Mouse (Mus musculus) hindbrain, embryonic 12.5 days (tissue): ENCODE data around the gene Rpl37a. TPM values are rescaled to one million over a fixed set of nuclear protein-coding genes. Genes with fewer than 3 reads are reported as not detected.

Experiments
- ATAC-seq: fragments of 200-750 bp; cut with Nextera tagmentation; 2 replicates; pipeline ENCODE4 v1.8.0; 2017; ENCODE audit warnings: moderate TSS enrichment; ENCODE audit not compliant: low FRiP score
- H3K27ac ChIP-seq: fragments of 300-500 bp; sonication (generic); 2 replicates; pipeline ENCODE4 v1.5.1; 2016; ENCODE audit warnings: mild to moderate bottlenecking
- H3K27me3 ChIP-seq: fragments of 300-500 bp; sonication (generic); 2 replicates; pipeline ENCODE4 v1.6.1; 2016; ENCODE audit warnings: mild to moderate bottlenecking
- H3K36me3 ChIP-seq: fragments of 300-500 bp; sonication (generic); 2 replicates; pipeline ENCODE4 v1.6.1; 2016; ENCODE audit warnings: mild to moderate bottlenecking
- H3K4me1 ChIP-seq: fragments of 300-500 bp; sonication (generic); 2 replicates; pipeline ENCODE4 v1.6.1; 2016
- H3K4me2 ChIP-seq: fragments of 300-500 bp; sonication (generic); replicated peaks from 2 replicates; pipeline ENCODE4 v1.6.1; 2016; ENCODE audit warnings: mild to moderate bottlenecking
- H3K4me3 ChIP-seq: fragments of 300-500 bp; sonication (generic); 2 replicates; pipeline ENCODE4 v1.5.1; 2016; ENCODE audit warnings: mild to moderate bottlenecking
- H3K9ac ChIP-seq: fragments of 300-500 bp; sonication (generic); 2 replicates; pipeline ENCODE4 v1.6.1; 2016; ENCODE audit warnings: mild to moderate bottlenecking, moderate library complexity
- H3K9me3 ChIP-seq: fragments of 300-500 bp; sonication (generic); replicated peaks from 2 replicates; pipeline ENCODE4 v1.6.1; 2016; ENCODE audit warnings: mild to moderate bottlenecking
- whole genome bisulfite sequencing: fragments of 180-500 bp; shearing (Covaris S2); methylation state at CpG from one replicate; pipeline ENCODE4 v1.1.7; 2016; 5-methylcytosine and 5-hydroxymethylcytosine counted together
- polyA plus RNA-seq: library from polyadenylated mRNA; unstranded; fragments of >200 nt; fragmentation: Nextera tagmentation; extraction: Ambion mirVana; gene quantifications from 2 replicates; pipeline ENCODE4 v1.2.1, GENCODE M21; 2016

Rpl37a gene
- 1,194 and 1,379 TPM in 2 replicates for polyA plus RNA-seq

GRCm38 (mm10) chr1:72710753-72711653 is at the start of gene Rpl37a:
Gene Rpl37a, plus strand, starts transcription at chr1:72711290.
- 3% methylated on average over 68 of the region's 68 CpGs for WGBS
- peak; percentile 91 for ATAC-seq
- H3K4me3 ChIP-seq = peak within 1 kb of the TSS; percentile 76

GRCm38 (mm10) chr1:72673070-72673469 is 38.0 kb upstream of the Rpl37a start:
- Histone ChIP-seq H3K4me2 (no peak overlapping the region), H3K27me3 (no peaks in the 10 kb centered on the region), H3K9me3 (no peaks in the 10 kb centered on the region), H3K9ac (no peak overlapping the region), H3K27ac (no peak overlapping the region), H3K4me3 (no peak overlapping the region), H3K36me3 (no peaks in the 10 kb centered on the region), H3K4me1 (no peaks in the 10 kb centered on the region)
- ATAC-seq = no peak
- WGBS = 41% methylated on average over 3 of the region's 3 CpGs

More at GRCm38 (mm10) chr1:72710753-72711653, at the start of gene Rpl37a:
- Histone ChIP-seq H3K9ac (peak within 1 kb of the TSS; percentile 89), H3K36me3 (peaks cover 27% of the 10 kb centered on the region), H3K9me3 (no peaks in the 10 kb centered on the region), H3K4me2 (peak within 1 kb of the TSS; percentile 65), H3K4me1 (peaks cover 13% of the 10 kb centered on the region), H3K27me3 (no peaks in the 10 kb centered on the region), H3K27ac (peak within 1 kb of the TSS; percentile 87)

- Histone ChIP-seq H3K4me1 (no peaks in the 10 kb centered on the region), H3K4me3 (no peak overlapping the region), H3K36me3 (no peaks in the 10 kb centered on the region), H3K9ac (no peak overlapping the region), H3K9me3 (no peaks in the 10 kb centered on the region), H3K4me2 (no peak overlapping the region), H3K27ac (no peak overlapping the region), H3K27me3 (no peaks in the 10 kb centered on the region)
- 53% methylated on average over 3 of the region's 3 CpGs for WGBS
- no peak for ATAC-seq
These were observed 14.8 kb upstream of the Rpl37a start for GRCm38 (mm10) chr1:72696256-72696655.

GRCm38 (mm10) chr1:72698651-72699050 is 12.4 kb upstream of the Rpl37a start:
- Histone ChIP-seq H3K4me2 (no peak overlapping the region), H3K9me3 (no peaks in the 10 kb centered on the region), H3K36me3 (no peaks in the 10 kb centered on the region), H3K9ac (no peak overlapping the region), H3K27ac (no peak overlapping the region), H3K4me1 (no peaks in the 10 kb centered on the region), H3K4me3 (no peak overlapping the region), H3K27me3 (no peaks in the 10 kb centered on the region)
- 65% methylated on average over 4 of the region's 4 CpGs for WGBS
- no peak for ATAC-seq

- Histone ChIP-seq H3K9ac (no peak within 1 kb of the TSS), H3K27ac (no peak within 1 kb of the TSS), H3K4me3 (no peak within 1 kb of the TSS), H3K9me3 (no peaks in the 10 kb centered on the region), H3K36me3 (no peaks in the 10 kb centered on the region), H3K27me3 (no peaks in the 10 kb centered on the region), H3K4me1 (no peaks in the 10 kb centered on the region), H3K4me2 (no peak within 1 kb of the TSS)
- 80% methylated on average over 11 of the region's 11 CpGs for WGBS
- no peak for ATAC-seq
These were observed 10.6 kb upstream of the Rpl37a start, which contains the start of gene Ankar for GRCm38 (mm10) chr1:72700479-72700878. Gene Ankar, minus strand, starts transcription at chr1:72700579.

- H3K27ac ChIP-seq = no peak overlapping the region
- H3K9ac ChIP-seq = no peak overlapping the region
- no peak overlapping the region for H3K4me3 ChIP-seq
- no peaks in the 10 kb centered on the region for H3K36me3 ChIP-seq
- ATAC-seq = no peak
- no peaks in the 10 kb centered on the region for H3K27me3 ChIP-seq
- WGBS = 76% methylated on average over 4 of the region's 4 CpGs
- no peak overlapping the region for H3K4me2 ChIP-seq
- no peaks in the 10 kb centered on the region for H3K9me3 ChIP-seq
- peaks cover 6% of the 10 kb centered on the region for H3K4me1 ChIP-seq
These were observed 3.6 kb upstream of the Rpl37a start for GRCm38 (mm10) chr1:72707525-72707924.

GRCm38 (mm10) chr1:72711684-72712083 is 594 bp downstream of the Rpl37a start:
- H3K4me3 ChIP-seq = peak overlapping the region; percentile 76
- peak overlapping the region; percentile 87 for H3K27ac ChIP-seq
- peaks cover 28% of the 10 kb centered on the region for H3K36me3 ChIP-seq
- peaks cover 13% of the 10 kb centered on the region for H3K4me1 ChIP-seq
- 1% methylated on average over 17 of the region's 17 CpGs for WGBS
- no peaks in the 10 kb centered on the region for H3K9me3 ChIP-seq
- H3K27me3 ChIP-seq = no peaks in the 10 kb centered on the region
- 0 out of 2 replicates have a peak, but pooled peaks have one; percentile 21 for ATAC-seq
- H3K4me2 ChIP-seq = peak overlapping the region; percentile 65
- peak overlapping the region; percentile 89 for H3K9ac ChIP-seq

- H3K27me3 ChIP-seq = no peaks in the 10 kb centered on the region
- H3K36me3 ChIP-seq = peaks cover 28% of the 10 kb centered on the region
- peaks cover 13% of the 10 kb centered on the region for H3K4me1 ChIP-seq
- 79% methylated on average over 4 of the region's 4 CpGs for WGBS
- ATAC-seq = no peak
- H3K9ac ChIP-seq = no peak overlapping the region
- no peaks in the 10 kb centered on the region for H3K9me3 ChIP-seq
- no peak overlapping the region for H3K4me2 ChIP-seq
- H3K4me3 ChIP-seq = no peak overlapping the region
- H3K27ac ChIP-seq = no peak overlapping the region
These were observed 3.5 kb downstream of the Rpl37a start for GRCm38 (mm10) chr1:72714547-72714946.

GRCm38 (mm10) chr1:72715065-72715464 is 4.0 kb downstream of the Rpl37a start:
- Histone ChIP-seq H3K27ac (no peak overlapping the region), H3K4me1 (peaks cover 14% of the 10 kb centered on the region), H3K4me2 (no peak overlapping the region), H3K9ac (no peak overlapping the region), H3K9me3 (no peaks in the 10 kb centered on the region), H3K4me3 (no peak overlapping the region), H3K27me3 (no peaks in the 10 kb centered on the region), H3K36me3 (peaks cover 28% of the 10 kb centered on the region)
- WGBS = 100% methylated on average over 1 of the region's 1 CpGs
- ATAC-seq = no peak

- Histone ChIP-seq H3K36me3 (peaks cover 28% of the 10 kb centered on the region), H3K4me1 (peaks cover 21% of the 10 kb centered on the region), H3K4me3 (no peak overlapping the region), H3K9me3 (no peaks in the 10 kb centered on the region), H3K27ac (no peak overlapping the region), H3K27me3 (no peaks in the 10 kb centered on the region), H3K9ac (no peak overlapping the region), H3K4me2 (no peak overlapping the region)
- no peak for ATAC-seq
- 84% methylated on average over 3 of the region's 3 CpGs for WGBS
These were observed 4.7 kb downstream of the Rpl37a start for GRCm38 (mm10) chr1:72715593-72716361.

GRCm38 (mm10) chr1:72716421-72716820 is 5.3 kb downstream of the Rpl37a start:
- no peak overlapping the region for H3K4me3 ChIP-seq
- no peak overlapping the region for H3K9ac ChIP-seq
- WGBS = 52% methylated on average over 2 of the region's 2 CpGs
- no peak for ATAC-seq
- H3K27ac ChIP-seq = no peak overlapping the region
- H3K36me3 ChIP-seq = peaks cover 28% of the 10 kb centered on the region
- no peaks in the 10 kb centered on the region for H3K27me3 ChIP-seq
- peaks cover 23% of the 10 kb centered on the region for H3K4me1 ChIP-seq
- no peaks in the 10 kb centered on the region for H3K9me3 ChIP-seq
- no peak overlapping the region for H3K4me2 ChIP-seq

GRCm38 (mm10) chr1:72716926-72717325 is 5.8 kb downstream of the Rpl37a start:
- H3K9ac ChIP-seq = no peak overlapping the region
- H3K27ac ChIP-seq = no peak overlapping the region
- H3K27me3 ChIP-seq = no peaks in the 10 kb centered on the region
- H3K9me3 ChIP-seq = no peaks in the 10 kb centered on the region
- no peak overlapping the region for H3K4me3 ChIP-seq
- 12% methylated on average over 5 of the region's 5 CpGs for WGBS
- H3K4me1 ChIP-seq = peaks cover 23% of the 10 kb centered on the region
- ATAC-seq = no peak
- H3K36me3 ChIP-seq = peaks cover 28% of the 10 kb centered on the region
- no peak overlapping the region for H3K4me2 ChIP-seq
